Comparison of ENCODE assay signal across 8 mouse cellular contexts in genomic region chr5:140642076-140642475, GRCm38 (mm10). TPM values are rescaled to one million over a fixed set of nuclear protein-coding genes. Genes with fewer than 3 reads are reported as not detected.
DNase-seq lines count a peak whose midpoint lies in the region; ATAC-seq and TF ChIP-seq lines count a peak whose summit lies in the region.

No protein-coding gene starts in this region.

- H3K4me2 ChIP-seq in hindbrain, postnatal 0 days (ENCODE audit: low read depth, low read length), result no peak overlapping the region
- no peak overlapping the region for H3K4me2 ChIP-seq in neural tube, embryonic 14.5 days (ENCODE audit: low read depth, low read length)
- H3K4me2 ChIP-seq in kidney, embryonic 16.5 days (replicated peaks; ENCODE audit: low read depth, low read length), result no peak overlapping the region

- peak; percentile 58 for DNase-seq in layer of hippocampus, adult 11-12 months (ENCODE audit: low spot score)
- no peak for DNase-seq in layer of hippocampus, adult 9-10 months (ENCODE audit: low spot score)
- DNase-seq in hindbrain, postnatal 0 days (ENCODE audit: low spot score), result no peak
- DNase-seq in cerebellum, adult 2 months, result no peak
- no peak for DNase-seq in retina, embryonic 14.5 days (ENCODE audit: low spot score)

- H3K36me3 ChIP-seq in hindbrain, postnatal 0 days (ENCODE audit: insufficient read depth, low read length), result no peaks in the 10 kb centered on the region; the same call in 1 of the 2 replicates
- H3K36me3 ChIP-seq in neural tube, embryonic 14.5 days (ENCODE audit: control insufficient read depth, insufficient read depth, low read length), result peaks cover 17% of the 10 kb centered on the region
- peaks cover 12% of the 10 kb centered on the region for H3K36me3 ChIP-seq in kidney, embryonic 16.5 days (ENCODE audit: insufficient read depth, low read length)

- H3K27ac ChIP-seq in cortical plate, adult 2 months (ENCODE audit: insufficient read depth, low read length), result 0 out of 2 replicates have a peak overlapping the region, but pooled peaks have one; percentile 33
- H3K27ac ChIP-seq in hindbrain, postnatal 0 days, result peak overlapping the region; percentile 51; the same call in 1 of the 2 replicates
- 0 out of 2 replicates have a peak overlapping the region, but pooled peaks have one; percentile 23 for H3K27ac ChIP-seq in neural tube, embryonic 14.5 days (ENCODE audit: low read depth, low read length)
- no peak overlapping the region for H3K27ac ChIP-seq in cerebellum, adult 2 months (ENCODE audit: insufficient read depth, low read length)
- H3K27ac ChIP-seq in kidney, embryonic 16.5 days (ENCODE audit: low read length), result no peak overlapping the region; the same call in 1 of the 2 replicates

- ATAC-seq in hindbrain, postnatal 0 days, result no peak
- no peak for ATAC-seq in neural tube, embryonic 14.5 days (ENCODE audit: low read depth)
- no peak for ATAC-seq in kidney, embryonic 16.5 days (ENCODE audit: low FRiP score, low TSS enrichment)

- no peak for TF ChIP-seq CTCF in cortical plate, adult 2 months (IDR thresholded peaks at IDR 0.05; ENCODE audit: extremely low read depth, insufficient read depth, low read length)
- TF ChIP-seq CTCF in hindbrain, postnatal 0 days (IDR thresholded peaks at IDR 0.05; ENCODE audit: low read depth), result no peak
- no peak for TF ChIP-seq CTCF in cerebellum, adult 2 months (IDR thresholded peaks at IDR 0.05; ENCODE audit: borderline replicate concordance, insufficient read depth, low read depth, low read length)

- peaks cover 9% of the 10 kb centered on the region for H3K4me1 ChIP-seq in cortical plate, adult 2 months (ENCODE audit: control insufficient read depth, insufficient read depth, low read length)
- peaks cover 45% of the 10 kb centered on the region for H3K4me1 ChIP-seq in hindbrain, postnatal 0 days (ENCODE audit: insufficient read depth, low read length)
- peaks cover 60% of the 10 kb centered on the region for H3K4me1 ChIP-seq in neural tube, embryonic 14.5 days (ENCODE audit: control insufficient read depth, insufficient read depth, low read length)
- H3K4me1 ChIP-seq in cerebellum, adult 2 months (ENCODE audit: control insufficient read depth, insufficient read depth, low read length), result peaks cover 48% of the 10 kb centered on the region
- peaks cover 41% of the 10 kb centered on the region for H3K4me1 ChIP-seq in kidney, embryonic 16.5 days (ENCODE audit: insufficient read depth, low read length)

- H3K4me3 ChIP-seq in cortical plate, adult 2 months (ENCODE audit: insufficient read depth, low read length), result no peak overlapping the region
- H3K4me3 ChIP-seq in hindbrain, postnatal 0 days (ENCODE audit: low read length), result no peak overlapping the region
- no peak overlapping the region for H3K4me3 ChIP-seq in neural tube, embryonic 14.5 days (ENCODE audit: low read depth, low read length)
- no peak overlapping the region for H3K4me3 ChIP-seq in cerebellum, adult 2 months (replicated peaks; ENCODE audit: insufficient read depth, low read depth, low read length)
- no peak overlapping the region for H3K4me3 ChIP-seq in kidney, embryonic 16.5 days (ENCODE audit: low read length)

- no peak overlapping the region for H3K9ac ChIP-seq in hindbrain, postnatal 0 days (replicated peaks; ENCODE audit: low read length)
- no peak overlapping the region for H3K9ac ChIP-seq in neural tube, embryonic 14.5 days (replicated peaks; ENCODE audit: low read depth, low read length)
- no peak overlapping the region for H3K9ac ChIP-seq in kidney, embryonic 16.5 days (replicated peaks; ENCODE audit: low read length)

- 54% methylated on average over 3 of the region's 3 CpGs for WGBS in hindbrain, postnatal 0 days
- 87% methylated on average over 3 of the region's 3 CpGs for WGBS in neural tube, embryonic 14.5 days
- WGBS in cerebellum, adult 2 months, result 47% methylated on average over 3 of the region's 3 CpGs
- 75% methylated on average over 3 of the region's 3 CpGs for WGBS in kidney, embryonic 16.5 days

- H3K9me3 ChIP-seq in hindbrain, postnatal 0 days (ENCODE audit: low read length), result no peaks in the 10 kb centered on the region
- H3K9me3 ChIP-seq in neural tube, embryonic 14.5 days (ENCODE audit: control insufficient read depth, low read length), result no peaks in the 10 kb centered on the region
- no peaks in the 10 kb centered on the region for H3K9me3 ChIP-seq in kidney, embryonic 16.5 days (ENCODE audit: low read length)

- no peak for TF ChIP-seq POLR2A in cortical plate, adult 2 months (IDR thresholded peaks at IDR 0.05; ENCODE audit: extremely low read depth, insufficient read depth, low read length)
- TF ChIP-seq POLR2A in cerebellum, adult 2 months (IDR thresholded peaks at IDR 0.05; ENCODE audit: borderline replicate concordance, insufficient read depth, low read length), result no peak

- no peaks in the 10 kb centered on the region for H3K27me3 ChIP-seq in hindbrain, postnatal 0 days (ENCODE audit: insufficient read depth, low read length)
- no peaks in the 10 kb centered on the region for H3K27me3 ChIP-seq in neural tube, embryonic 14.5 days (ENCODE audit: control insufficient read depth, insufficient read depth, low read length)
- no peaks in the 10 kb centered on the region for H3K27me3 ChIP-seq in cerebellum, adult 2 months (ENCODE audit: control insufficient read depth, insufficient read depth, low read length)
- no peaks in the 10 kb centered on the region for H3K27me3 ChIP-seq in kidney, embryonic 16.5 days (ENCODE audit: insufficient read depth, low read length)

RNA-seq across cellular contexts. Expression of gene Ttyh3, which starts 6.8 kb away (rescaled TPM):
- polyA plus RNA-seq in cortical plate, adult 2 months (2012; rRNA removed), result 114 and 119 TPM in 2 replicates
- total RNA-seq in hindbrain, postnatal 0 days (2014; rRNA removed), result 253 and 260 TPM in 2 replicates
- 53.5 and 60.3 TPM in 2 replicates for polyA plus RNA-seq in hindbrain, postnatal 0 days (2015; fragmentation: Nextera tagmentation; extraction: Ambion mirVana)
- 85.5 and 89.4 TPM in 2 replicates for polyA plus RNA-seq in neural tube, embryonic 14.5 days (2014; fragmentation: Nextera tagmentation; extraction: Ambion mirVana)
- polyA plus RNA-seq in cerebellum, adult 2 months (2012; rRNA removed), result 86.0 and 96.1 TPM in 2 replicates
- 28.4 and 31.3 TPM in 2 replicates for polyA plus RNA-seq in kidney, embryonic 16.5 days (2015; fragmentation: Nextera tagmentation; extraction: Ambion mirVana)

RNA-seq across cellular contexts. Expression of gene Lfng, which starts 35.0 kb away (rescaled TPM):
- 35.1 and 37.0 TPM in 2 replicates for polyA plus RNA-seq in cortical plate, adult 2 months (2012; rRNA removed)
- total RNA-seq in hindbrain, postnatal 0 days (2014; rRNA removed), result 81.4 and 112 TPM in 2 replicates
- 29.7 and 35.1 TPM in 2 replicates for polyA plus RNA-seq in hindbrain, postnatal 0 days (2015; fragmentation: Nextera tagmentation; extraction: Ambion mirVana)
- 17.7 and 18.2 TPM in 2 replicates for polyA plus RNA-seq in neural tube, embryonic 14.5 days (2014; fragmentation: Nextera tagmentation; extraction: Ambion mirVana)
- polyA plus RNA-seq in cerebellum, adult 2 months (2012; rRNA removed), result 48.7 and 53.4 TPM in 2 replicates
- polyA plus RNA-seq in kidney, embryonic 16.5 days (2015; fragmentation: Nextera tagmentation; extraction: Ambion mirVana), result 36.3 and 38.9 TPM in 2 replicates

Comparison
In these comparisons a context has a peak if more than half of its experiments do, and no peak if none do; other contexts are left out.
1. H3K27ac ChIP-seq: peak in cortical plate, adult 2 months (single experiment), hindbrain, postnatal 0 days (single experiment) and neural tube, embryonic 14.5 days (single experiment); none in cerebellum, adult 2 months (single experiment) and kidney, embryonic 16.5 days (single experiment).